Mouse (Mus musculus) naive thymus-derived CD4-positive, alpha-beta T cell, adult 2 months (primary cell): ENCODE data around the gene Cda.

Source experiments
- DNase-seq: peaks from one replicate; pipeline ENCODE4 v3.0.0-alpha.2; 2011; ENCODE audit warnings: low read depth

Gene Cda

DNA sequence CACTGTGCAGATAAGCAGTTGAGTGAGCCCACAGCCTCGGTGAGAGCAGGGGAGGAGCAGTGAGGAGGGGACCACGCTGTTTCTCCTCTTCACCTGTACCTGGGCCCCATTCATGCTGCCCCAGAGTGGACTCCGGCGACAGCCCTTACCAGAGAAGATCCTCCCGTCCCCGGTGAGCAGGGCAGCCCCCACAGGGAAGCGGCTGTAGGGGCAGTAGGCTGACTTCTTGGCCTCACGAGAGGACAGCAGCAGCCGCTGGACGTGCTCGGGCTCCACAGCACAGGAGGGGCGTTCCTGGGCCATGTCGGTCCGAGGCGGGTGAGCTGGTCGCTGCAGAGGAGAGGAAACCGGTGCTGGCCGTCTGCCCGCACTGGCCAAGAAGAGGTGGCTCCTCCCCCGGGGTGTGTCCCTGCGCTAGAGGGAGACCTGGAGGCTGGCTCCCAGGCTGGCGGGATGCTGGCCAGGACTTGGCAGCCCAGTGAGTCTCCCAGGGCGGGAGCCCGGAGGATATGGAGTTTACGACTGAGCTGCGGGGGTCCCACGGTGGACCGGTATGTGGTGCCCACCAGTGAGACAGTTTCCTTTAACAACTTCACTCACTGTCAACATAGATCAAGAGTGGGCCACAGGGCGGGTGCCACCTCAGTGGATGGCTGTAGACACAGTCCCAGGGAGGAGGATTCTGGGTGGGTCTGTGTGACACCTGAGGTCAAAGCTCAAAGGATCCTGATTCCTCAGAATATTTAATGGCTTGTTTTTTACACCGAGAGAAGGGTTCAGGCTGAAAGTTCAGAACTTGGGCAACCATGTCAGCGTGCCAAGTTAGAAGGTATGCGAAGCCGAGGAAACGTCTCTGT, at the start of gene Cda:
Cda (minus strand) TSS at position 352 of the 857 bp plus-strand sequence.
- no peak for DNase-seq

DNA sequence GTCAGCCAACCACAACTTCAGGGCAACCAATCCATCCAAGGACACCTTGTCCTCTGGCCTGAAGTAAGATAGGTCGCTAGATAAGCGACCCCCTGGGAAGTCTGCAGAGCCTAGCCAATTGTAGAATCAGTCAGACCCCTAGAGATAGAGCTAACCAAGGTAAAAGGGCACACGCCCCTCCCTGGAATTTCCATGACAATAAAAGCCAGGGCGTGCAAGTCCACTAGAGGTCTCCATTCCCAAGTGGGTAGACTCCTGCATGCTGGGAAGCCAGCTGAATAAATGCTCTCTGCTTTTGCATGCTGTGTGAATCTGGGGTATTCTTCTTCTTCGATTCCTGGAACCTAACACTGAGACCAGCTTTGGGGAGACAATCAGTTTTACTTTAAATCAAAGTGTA, 48.6 kb upstream of the Cda start:
- DNase-seq: no peak

DNA sequence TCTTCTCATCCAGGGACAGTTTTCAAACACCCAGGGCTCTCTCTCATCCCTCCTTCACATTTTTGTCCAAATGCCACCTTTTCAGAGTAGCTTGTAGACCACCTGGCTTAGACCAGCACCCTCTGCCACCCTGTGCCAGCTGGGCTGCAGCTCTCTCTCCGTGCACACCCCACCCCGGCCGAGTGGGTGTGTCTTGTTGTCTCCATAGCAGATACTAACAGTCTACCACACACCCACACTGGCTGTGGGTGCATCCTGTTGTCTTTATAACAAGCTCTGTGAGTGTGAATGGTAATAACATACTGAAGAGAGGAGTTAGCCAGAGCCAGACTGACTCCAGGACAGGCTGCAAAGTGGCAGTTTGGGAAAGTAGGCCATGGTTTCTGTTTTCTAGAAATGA, 48.2 kb upstream of the Cda start:
- no peak for DNase-seq

DNA sequence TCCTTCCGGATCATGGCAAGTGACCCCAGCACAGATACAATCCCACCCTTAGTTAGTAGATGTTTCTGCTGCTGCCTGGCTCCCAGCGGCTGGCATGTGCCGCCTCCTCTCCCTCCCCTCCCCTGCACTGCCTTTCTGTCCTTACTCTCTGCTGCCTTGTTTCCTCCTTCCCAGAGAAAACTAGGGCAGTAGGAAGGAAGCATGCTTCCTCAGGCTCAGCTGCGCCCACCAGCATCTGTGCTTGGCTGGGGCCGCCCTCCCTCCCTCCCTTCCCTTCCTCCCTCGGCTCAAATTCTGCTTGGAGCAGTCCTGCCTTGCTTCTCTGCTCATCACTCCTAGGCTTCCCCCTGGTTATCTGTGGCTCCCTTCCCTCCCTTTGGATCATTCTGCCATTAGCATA, 46.9 kb upstream of the Cda start:
- DNase-seq: no peak

DNA sequence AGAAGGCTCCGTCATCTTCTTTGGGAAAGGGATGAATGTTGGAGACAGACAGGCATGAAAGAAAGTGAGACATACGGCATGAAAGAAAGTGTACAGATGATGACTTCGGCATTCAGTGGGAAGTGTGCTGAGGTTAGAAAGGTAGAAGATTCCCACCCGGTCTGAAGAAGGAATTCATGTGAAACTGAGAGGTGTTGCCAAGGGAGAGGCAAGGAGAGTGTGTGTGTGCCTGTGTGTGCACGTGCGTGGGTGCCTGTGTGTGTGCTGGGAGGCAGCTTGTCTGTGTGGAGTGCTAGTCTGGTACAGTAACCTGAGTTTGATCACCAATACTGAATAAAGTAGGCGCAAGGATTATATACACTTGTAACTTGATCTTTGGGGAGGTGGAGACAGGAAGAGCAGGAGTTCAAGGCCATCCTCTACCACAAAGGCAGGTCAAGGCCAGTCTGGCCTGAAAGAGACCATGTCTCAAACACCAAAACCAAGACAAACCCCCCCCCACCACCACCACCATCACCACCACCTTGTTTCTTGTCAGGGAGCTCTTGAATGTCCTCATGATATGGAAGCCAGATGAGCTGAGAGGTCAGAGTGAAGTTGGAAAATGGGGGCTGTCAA, 43.8 kb upstream of the Cda start:
- no peak for DNase-seq

DNA sequence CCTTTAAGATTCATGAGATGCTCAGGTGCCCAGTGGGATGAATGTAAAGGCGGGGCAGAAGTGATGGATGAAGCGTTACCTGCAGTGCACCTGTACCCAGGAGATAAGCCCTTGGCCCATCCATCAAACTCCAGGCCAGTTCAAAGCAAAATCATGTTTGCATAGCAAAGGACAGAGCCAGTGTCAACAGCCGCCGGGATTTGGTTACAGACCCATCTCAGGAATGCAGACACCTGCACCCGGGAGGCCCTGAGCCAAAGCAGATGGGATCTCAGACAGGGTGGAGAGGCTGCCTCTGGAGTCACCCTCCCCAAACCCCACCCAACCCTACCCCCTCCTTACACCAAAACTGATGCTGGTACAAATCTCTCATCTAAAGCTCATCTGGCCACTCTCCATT, 43.2 kb upstream of the Cda start:
- no peak for DNase-seq

DNA sequence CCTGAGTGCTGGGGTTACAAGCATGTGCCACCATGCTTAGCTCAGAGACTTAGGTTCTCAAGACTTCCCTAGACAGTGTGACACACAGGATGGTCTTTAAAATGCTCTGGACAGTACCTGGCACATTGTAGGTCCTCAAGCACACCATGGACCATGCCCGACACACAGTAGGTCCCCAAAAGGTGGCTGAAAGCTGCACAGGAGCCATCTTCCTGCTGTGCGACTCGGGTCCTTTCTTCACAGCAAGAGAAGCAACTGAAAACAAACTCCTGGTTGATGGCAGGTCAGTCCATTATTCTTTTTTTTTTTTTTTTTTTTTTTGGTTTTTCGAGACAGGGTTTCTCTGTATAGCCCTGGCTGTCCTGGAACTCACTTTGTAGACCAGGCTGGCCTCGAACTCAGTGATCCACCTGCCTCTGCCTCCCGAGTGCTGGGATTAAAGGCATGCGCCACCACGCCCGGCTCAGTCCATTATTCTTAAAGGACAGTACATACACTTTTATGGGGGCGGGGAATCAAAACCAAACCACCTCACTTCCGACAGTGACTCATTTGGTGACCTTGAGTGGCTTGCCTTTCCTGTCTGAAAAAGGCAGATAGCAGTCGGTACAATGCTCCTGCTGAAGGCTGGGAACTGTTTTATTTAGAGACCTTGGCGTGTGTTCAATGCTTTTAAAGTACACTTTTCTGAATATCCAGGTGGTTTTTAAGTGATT, 39.8 kb upstream of the Cda start:
- no peak for DNase-seq

DNA sequence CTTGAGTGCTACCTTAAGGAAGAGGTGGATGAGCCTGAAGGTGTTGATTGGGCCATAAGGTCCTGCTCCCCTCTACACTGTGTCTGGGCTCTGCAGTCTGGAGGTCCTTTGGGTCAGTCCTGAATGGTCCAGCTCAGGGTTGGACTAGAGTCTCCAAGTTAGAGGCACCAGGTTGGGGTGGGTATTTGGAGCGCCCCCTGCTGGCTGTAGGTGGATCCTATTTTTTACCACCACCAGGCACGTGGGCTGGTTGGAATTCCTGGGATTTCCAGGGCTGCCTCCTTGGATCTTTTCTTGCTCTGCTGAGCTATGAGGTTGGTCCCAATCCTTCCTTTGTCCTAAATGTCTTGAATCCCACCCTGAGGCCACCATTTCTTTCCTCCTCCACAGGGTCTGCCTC, 37.0 kb upstream of the Cda start:
- peak; percentile 57 for DNase-seq

DNA sequence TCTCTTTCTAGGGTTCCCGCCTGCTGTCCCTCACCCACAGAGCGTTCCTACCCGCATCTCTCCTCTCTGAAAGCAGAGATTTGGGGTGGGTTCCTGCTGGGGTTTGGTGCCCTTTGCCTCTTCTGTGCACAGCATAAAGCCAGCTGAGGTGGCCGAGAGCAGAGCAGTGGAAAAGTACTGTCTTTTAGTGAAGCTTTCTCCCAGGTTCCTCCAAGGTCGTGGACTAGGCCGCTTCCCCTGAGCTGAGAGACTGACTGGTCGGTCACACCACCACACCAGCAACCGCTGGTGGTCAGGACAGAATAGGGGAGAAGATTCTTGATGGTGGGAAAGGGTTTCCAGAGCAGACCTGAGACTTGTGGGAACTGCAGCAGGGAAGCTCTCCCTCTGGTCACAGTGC, 28.9 kb upstream of the Cda start:
- no peak for DNase-seq

DNA sequence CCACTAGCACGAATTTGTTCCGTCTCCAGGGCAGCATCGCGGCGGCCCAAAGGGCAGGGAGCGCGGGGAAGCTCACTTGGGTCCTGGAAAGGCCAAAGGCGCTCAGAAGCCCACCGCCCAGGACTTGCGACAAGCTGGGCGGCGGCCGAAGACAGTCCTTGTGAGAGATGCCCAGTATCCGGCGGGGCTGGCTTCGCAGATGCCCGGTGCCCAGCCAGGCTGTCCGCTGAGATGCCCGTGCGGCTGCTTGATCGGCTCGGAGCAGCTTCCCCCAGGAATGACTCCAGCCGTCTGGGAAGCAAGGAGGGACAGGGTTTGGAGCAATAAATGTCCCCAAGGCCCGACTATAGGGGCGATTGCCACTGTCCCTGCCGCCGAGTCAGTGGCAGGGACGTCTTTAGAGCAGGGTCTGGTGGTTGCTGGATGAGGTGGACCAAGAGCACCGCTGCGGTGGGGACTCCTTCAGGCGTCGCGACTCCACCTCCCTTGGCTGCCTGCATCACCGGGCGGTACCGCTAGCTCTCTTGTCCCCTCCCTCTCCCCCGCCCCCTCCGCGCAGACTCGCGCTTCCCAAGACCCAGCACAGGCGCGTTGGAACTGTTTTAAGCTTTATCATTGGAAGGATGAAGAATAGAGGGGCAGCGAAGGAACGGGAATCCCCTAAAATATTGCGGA, 28.3 kb upstream of the Cda start, which contains the start of gene Fam43b:
Fam43b (minus strand) TSS at position 558 of the 675 bp plus-strand sequence.
- no peak for DNase-seq

DNA sequence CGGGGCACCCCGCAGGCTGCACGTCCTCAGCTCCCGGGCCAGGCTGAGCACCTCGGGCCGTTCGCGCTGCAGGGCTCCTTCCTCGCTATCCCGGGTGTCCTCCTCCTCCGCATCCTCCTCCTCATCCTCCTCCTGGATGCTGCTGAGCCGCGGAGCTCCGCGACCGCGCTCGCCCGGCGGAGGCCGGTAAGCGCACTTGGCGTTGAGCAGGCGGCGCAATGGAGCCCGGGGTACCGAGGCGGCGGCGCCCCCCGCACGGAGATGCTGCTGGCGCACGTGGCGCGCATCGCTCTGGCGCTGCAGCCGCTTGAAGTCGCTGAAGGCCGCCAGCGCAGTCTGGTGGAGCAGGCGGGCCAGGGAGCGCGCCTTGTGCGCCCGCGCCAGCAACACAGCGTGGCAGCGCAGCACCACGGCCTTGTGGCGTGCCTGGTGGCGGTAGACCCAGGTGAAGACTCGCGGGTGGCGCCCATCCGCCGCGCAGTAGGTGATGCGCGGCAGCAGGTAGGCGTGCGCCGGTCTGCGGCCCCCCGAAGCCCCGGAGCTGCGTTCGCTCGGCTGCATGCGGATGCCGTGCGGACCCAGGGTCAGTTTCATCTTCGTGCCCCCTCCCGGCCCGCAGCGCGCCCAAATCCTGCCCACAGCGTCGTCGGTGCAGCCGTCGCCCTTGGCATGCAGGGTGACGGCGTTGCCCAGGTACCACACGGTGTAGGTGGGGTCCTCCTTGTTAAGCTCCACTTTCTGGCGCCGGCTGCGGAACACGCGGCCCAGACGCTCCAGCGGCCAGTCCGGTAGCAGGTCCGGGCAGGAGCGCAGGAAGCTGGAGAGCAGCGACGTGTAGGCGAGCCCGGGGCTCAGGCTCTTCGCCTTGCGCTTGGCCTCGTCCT, 27.5 kb upstream of the Cda start:
- DNase-seq: no peak

DNA sequence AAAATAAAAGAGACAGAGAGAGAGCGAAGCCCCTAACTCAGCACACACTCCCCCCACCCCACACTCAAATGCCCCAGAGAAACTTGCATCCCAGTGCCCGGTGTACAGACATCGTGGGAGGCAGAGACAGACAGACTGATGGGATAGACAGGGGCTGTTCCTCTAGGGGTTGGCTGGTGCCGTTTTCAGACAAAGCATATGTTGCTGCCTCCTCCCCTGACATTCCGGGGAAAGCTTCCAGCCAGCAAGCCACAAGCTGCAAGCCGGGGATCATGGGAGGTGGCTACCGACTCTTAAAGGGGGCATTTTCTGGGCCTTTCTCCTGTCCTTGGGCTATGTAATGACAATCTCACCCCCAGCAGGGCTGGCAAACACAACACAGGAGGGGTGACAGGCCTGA, 25.9 kb upstream of the Cda start:
- no peak for DNase-seq

DNA sequence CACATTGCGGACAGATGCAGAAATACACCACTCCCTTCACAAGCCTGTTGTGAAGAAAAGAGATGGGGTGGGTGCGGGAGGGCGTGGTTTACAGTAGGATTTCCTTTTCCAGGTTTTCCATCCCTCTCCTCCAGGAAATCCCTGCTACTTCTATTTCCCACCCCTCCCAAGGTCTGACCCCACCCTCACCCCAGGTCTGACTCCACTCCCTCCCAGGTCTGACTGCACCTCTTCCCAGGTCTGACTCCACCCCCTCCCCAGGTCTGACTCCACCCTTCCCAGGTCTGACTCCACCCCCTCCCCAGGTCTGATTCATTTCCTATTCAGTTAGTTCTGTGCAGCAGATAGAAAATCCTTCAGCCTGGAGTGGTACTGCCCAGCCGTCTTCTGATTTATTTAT, 16.0 kb upstream of the Cda start:
- no peak for DNase-seq

DNA sequence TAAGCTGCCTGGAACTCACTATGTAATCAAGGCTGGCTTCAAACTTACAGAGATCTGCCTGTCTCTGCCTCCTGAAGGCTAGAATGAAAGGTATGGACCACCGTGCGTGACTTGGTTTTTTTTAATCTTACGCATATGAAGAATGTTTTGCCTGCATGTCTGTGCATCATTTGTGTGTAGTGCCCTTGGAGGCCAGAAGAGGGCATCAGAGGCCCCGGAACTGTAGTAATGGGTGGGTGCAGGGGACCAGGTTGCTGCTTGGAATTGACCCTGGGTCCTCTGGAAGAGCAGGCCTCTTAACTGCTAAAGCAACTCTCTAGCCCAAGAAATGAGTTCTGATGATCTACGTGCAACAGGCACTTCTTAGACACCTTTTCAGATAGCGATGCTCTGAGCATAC, 14.7 kb upstream of the Cda start:
- no peak for DNase-seq

DNA sequence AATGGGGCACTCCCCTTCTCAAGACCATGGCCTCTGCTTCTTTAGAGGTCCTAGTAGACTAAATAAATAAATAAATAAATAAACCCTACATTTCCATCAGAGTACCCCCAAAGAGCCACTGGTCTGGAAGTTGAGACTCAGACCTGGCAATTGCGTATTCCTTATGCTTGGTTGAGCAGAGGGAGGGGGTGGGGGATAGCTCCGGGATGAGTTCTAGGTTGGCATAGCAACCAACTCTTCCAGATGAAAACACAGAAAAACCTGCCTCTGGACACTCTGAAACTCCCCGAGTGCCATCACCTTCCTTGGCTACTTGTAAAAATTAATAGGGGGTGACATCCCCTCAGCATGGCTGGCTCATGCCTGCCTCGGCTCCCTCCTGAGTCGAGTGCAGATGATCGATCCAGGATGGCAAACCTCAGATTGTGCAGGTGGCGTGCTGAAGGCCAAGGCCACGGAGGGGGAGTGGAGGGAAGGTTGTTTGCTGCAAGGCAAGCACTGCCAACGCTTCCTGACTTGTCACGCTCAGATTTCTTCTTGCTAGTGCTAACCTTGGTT, 12.4 kb upstream of the Cda start:
- no peak for DNase-seq

DNA sequence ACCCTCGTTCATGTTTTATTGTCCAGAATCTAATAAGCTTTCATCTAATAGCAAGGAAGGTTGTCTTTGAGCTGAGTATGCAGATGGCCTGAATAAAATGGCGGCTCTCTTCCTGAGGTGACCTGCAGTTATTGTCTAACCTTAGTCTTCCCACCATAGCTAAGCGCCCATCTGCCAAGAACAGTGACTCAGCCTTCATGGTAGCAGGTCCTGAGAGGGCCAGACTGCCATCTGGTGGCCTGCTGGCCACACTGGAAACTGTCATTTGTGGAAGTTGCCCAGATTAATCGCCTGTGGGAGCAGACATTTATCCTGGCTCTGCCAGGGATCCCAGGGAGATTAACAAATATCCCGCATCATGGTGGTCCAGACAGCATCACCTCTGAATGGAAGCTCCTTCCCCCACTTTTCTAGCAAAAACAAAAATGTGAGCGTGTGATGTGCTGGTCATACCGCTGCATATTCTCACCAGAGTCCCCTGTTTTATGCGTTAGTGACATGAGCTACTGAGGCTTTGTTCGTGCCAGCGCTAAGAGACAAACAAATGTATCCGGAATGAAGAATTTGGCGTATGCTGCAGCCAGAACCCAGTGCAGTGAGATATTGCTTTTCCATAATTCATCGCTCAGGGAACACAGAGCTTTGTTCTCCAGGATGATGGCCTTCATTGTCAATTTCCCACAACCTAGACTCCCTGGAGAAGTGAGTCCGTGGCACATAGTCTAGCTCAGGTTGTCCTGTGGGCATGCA, 11.5 kb upstream of the Cda start:
- DNase-seq: peak; percentile 7

DNA sequence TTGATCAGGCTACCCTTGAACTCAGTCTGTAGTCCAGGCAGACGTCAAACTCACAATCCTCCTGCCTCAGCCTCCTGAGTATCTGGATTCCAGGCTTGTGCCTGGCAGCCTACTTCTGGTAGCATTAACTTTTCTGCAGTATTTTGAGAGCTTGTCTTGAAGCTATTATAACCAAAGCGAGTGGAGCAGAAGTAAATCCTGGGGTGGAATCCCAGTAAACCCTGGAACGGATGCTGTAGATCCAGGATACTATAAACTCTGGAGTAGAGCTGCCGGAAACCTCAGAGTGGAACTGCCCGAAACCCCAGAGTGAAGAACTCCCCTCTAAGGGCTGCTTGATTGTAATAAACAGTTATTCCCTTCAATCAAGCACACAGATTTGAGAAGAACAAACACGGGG, 9.7 kb upstream of the Cda start:
- no peak for DNase-seq

DNA sequence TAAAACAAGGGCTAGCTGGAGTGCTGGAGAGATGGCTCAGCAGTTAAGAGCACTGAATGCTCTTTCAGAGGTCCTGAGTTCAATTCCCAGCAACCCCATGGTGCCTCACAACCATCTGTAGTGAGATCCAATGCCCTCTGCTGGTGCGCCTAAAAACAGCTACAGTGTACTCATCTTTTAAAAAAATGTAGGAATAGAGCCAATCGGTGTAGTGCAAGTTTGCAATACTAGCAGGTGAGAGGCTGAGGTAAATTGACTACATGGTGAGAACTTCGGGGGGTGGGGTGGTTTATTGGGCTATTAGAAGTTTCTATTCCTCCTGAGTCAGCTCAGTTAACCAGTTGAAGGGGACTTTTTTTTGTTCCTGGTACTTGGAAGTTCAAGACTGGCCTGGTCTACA, 7.3 kb upstream of the Cda start:
- DNase-seq: no peak

DNA sequence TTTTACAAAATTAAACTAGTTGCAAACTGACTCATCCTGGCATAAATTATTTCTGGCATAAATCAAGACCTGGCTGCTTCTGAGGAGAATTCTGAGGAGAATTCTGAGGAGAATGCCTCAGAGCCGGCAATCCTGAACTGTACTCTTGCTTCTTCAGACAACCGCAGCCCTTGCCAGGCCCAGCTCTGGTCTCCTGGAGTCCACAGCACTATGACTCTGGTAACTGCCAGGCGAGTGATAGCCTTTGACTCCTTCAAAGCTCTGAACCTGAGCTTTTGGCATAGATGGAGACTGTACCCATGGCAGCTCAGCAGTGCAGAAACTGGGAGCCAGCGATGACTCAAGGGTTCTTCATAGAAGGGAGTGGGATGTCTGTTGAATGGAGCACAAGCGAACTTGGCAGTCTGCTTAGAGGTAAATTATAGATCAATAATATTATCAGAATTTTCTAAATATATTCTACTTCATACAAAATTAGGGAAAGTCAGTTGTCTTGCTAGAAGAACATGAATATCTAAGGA, 3.3 kb upstream of the Cda start:
- no peak for DNase-seq
